Mouse (Mus musculus) hindbrain, embryonic 13.5 days (tissue): Measurements from ENCODE around the gene Nr1i3. TPM values are rescaled to one million over a fixed set of nuclear protein-coding genes. Genes with fewer than 3 reads are reported as not detected.

Experiments used
- ATAC-seq: fragments of 200-750 bp; cut with Nextera tagmentation; 2 replicates; pipeline ENCODE4 v1.8.0; 2017; ENCODE audit warnings: moderate TSS enrichment; ENCODE audit not compliant: low FRiP score
- H3K27ac ChIP-seq: fragments of 300-500 bp; sonication (generic); 2 replicates; pipeline ENCODE4 v1.5.1; 2015; ENCODE audit warnings: inconsistent platforms, mild to moderate bottlenecking, moderate library complexity
- H3K27me3 ChIP-seq: fragments of 300-500 bp; sonication (generic); 2 replicates; pipeline ENCODE4 v1.6.1; 2015; ENCODE audit warnings: mild to moderate bottlenecking, inconsistent platforms
- H3K36me3 ChIP-seq: fragments of 300-500 bp; sonication (generic); 2 replicates; pipeline ENCODE4 v1.6.1; 2015; ENCODE audit warnings: mild to moderate bottlenecking, inconsistent platforms
- H3K4me1 ChIP-seq: fragments of 300-500 bp; sonication (generic); replicated peaks from 2 replicates; pipeline ENCODE4 v1.6.1; 2015; ENCODE audit warnings: inconsistent platforms
- H3K4me2 ChIP-seq: fragments of 300-500 bp; sonication (generic); 2 replicates; pipeline ENCODE4 v1.6.1; 2015; ENCODE audit warnings: inconsistent platforms, mild to moderate bottlenecking, moderate library complexity
- H3K4me3 ChIP-seq: fragments of 300-500 bp; sonication (generic); 2 replicates; pipeline ENCODE4 v1.5.1; 2015; ENCODE audit warnings: mild to moderate bottlenecking, inconsistent platforms
- H3K9ac ChIP-seq: fragments of 300-500 bp; sonication (generic); 2 replicates; pipeline ENCODE4 v1.6.1; 2015; ENCODE audit warnings: mild to moderate bottlenecking, inconsistent platforms
- H3K9me3 ChIP-seq: fragments of 300-500 bp; sonication (generic); 2 replicates; pipeline ENCODE4 v1.6.1; 2016; ENCODE audit warnings: inconsistent platforms
- WGBS: fragments of 180-500 bp; shearing (Covaris S2); methylation state at CpG from one replicate; pipeline ENCODE4 v1.1.7; 2015; 5-methylcytosine and 5-hydroxymethylcytosine counted together
- polyA plus RNA-seq: library from polyadenylated mRNA; unstranded; fragments of >200 nt; fragmentation: Nextera tagmentation; extraction: Ambion mirVana; gene quantifications from 2 replicates; pipeline ENCODE4 v1.2.1, GENCODE M21; 2015

Nr1i3 gene
- polyA plus RNA-seq, 1 experiment from 2014 or later, result 0.48 TPM

DNA sequence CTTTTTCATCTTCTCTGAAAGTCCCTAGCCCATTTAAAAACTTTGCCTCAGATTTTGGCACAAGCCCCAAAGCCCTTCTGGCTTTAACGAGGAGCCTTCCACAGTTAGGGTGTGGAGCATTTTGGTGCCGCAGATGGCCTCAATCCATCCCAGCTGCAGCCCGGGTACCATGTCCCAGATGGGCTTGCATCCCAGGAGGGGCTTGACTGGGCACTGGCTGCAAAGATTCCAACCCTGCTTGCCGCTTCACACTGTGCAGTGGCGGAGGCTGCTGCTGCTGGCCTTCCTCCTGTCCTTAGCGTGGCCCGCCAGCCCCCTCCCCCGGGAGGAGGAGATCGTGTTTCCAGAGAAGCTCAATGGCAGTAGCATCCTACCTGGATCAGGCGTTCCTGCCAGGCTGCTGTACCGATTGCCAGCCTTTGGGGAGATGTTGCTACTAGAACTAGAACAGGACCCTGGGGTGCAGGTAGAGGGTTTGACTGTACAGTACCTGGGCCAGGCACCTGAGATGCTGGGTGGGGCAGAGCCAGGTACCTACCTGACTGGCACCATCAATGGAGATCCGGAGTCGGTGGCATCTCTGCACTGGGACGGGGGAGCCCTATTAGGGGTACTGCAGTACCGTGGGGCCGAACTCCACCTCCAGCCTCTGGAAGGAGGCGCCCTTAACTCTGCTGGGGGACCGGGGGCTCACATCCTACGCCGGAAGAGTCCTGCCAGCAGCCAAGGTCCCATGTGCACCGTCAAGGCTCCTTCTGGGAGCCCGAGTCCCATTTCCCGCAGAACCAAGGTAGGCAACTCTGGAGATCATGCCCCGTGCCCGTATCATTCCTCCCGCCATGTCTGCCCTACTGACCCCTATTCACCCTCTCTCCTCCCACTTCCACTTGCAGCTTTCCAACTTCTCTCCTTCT is 37.2 kb downstream of the Nr1i3 start, which contains the start of gene Ndufs2:
TSS of gene Ndufs2 (minus strand) at position 709 of the 914 bp plus-strand sequence.
- 9% methylated on average over 26 of the region's 26 CpGs for WGBS

DNA sequence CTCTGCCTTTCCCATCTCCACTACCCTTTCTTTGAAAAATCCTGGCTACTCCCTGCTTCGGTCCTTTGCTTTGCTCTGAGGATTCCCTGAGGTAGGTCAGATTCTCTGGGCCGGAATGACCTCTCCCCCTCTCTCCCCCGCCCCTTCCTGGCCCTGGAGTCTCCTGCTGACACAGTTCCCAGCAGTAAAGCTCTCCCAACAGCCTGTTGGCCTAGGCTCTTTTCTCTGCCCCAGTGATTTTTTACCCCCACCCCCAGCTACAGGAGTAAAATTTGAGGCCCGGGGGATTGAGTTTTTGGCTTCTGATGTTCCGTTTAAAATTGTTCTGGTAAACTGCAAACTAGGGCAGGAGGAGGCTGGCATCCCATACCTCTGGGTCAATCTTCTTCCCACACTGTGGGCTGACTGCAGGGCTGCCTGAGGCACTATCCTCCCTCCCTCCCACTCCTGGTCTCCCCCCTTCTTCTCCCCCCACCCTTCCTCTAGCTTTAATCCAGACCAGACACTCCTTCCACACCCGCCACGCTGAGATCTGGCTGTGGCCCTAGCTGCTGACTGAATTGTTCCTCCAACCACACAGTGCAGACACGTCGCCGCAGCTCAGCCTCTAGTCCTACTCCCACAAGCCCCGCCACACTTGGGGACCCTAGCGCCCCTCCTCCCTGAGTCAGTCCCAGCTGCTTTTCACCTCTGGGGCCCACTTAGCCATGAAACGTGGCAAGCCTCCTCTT is 38.0 kb downstream of the Nr1i3 start:
- Histone ChIP-seq H3K4me3 (peak overlapping the region; percentile 31), H3K9me3 (no peaks in the 10 kb centered on the region), H3K4me1 (peaks cover 49% of the 10 kb centered on the region), H3K4me2 (peak overlapping the region; percentile 52), H3K9ac (peak overlapping the region; percentile 65; the same call in 1 of the 2 replicates), H3K36me3 (no peaks in the 10 kb centered on the region), H3K27ac (peak overlapping the region; percentile 58), H3K27me3 (no peaks in the 10 kb centered on the region)
- 4% methylated on average over 13 of the region's 13 CpGs for WGBS
- ATAC-seq, result no peak

More for the DNA sequence above, 37.2 kb downstream of the Nr1i3 start, which contains the start of gene Ndufs2:
- no peak for ATAC-seq
- Histone ChIP-seq H3K27me3 (no peaks in the 10 kb centered on the region), H3K4me1 (peaks cover 55% of the 10 kb centered on the region), H3K4me2 (peak within 1 kb of the TSS; percentile 52), H3K9me3 (no peaks in the 10 kb centered on the region), H3K36me3 (no peaks in the 10 kb centered on the region), H3K9ac (peak within 1 kb of the TSS; percentile 65), H3K27ac (peak within 1 kb of the TSS; percentile 60), H3K4me3 (peak within 1 kb of the TSS; percentile 31)

DNA sequence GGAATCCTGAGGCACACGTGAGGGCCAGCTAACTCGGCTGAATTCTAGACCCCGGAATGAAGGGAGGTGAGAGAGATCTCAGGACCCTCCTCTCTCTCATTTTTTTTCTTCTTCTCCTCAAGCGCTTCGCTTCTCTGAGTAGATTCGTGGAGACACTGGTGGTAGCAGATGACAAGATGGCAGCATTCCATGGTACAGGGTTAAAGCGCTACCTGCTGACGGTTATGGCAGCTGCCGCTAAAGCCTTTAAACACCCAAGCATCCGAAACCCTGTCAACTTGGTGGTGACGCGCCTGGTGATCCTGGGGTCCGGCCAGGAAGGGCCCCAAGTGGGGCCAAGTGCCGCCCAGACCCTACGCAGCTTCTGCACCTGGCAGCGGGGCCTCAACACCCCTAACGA is 38.6 kb downstream of the Nr1i3 start:
- Histone ChIP-seq H3K27me3 (no peaks in the 10 kb centered on the region), H3K27ac (peak overlapping the region; percentile 58; the same call in 1 of the 2 replicates), H3K4me3 (peak overlapping the region; percentile 5; the same call in 1 of the 2 replicates), H3K9me3 (no peaks in the 10 kb centered on the region), H3K4me1 (peaks cover 47% of the 10 kb centered on the region), H3K9ac (peak overlapping the region; percentile 29; the same call in 1 of the 2 replicates), H3K4me2 (peak overlapping the region; percentile 52), H3K36me3 (no peaks in the 10 kb centered on the region)
- ATAC-seq, result no peak
- WGBS, result 50% methylated on average over 17 of the region's 17 CpGs

DNA sequence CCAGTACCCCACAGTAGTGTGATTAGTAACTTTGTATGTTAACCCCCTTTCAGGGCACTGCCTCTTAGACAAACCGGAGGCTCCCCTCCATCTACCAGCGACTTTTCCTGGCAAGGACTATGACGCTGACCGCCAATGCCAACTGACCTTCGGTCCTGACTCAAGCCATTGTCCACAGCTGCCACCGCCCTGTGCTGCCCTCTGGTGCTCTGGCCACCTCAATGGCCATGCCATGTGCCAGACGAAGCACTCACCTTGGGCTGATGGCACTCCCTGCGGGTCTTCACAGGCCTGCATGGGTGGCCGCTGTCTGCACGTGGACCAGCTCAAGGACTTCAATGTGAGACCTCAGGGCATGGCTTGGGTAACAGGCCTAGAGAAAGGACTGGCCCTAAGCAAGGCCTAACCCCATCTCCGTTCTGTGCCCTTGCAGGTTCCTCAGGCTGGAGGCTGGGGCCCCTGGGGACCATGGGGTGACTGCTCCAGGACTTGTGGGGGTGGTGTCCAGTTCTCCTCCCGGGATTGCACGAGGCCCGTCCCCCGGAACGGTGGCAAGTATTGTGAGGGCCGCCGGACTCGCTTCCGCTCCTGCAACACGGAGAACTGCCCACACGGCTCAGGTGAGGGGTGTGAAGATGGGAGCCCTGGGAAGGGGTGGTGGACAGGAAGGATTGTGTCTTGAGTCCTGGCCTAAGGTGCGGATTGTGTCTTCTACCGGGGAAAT is 42.5 kb downstream of the Nr1i3 start:
- H3K9ac ChIP-seq, result no peak overlapping the region
- H3K27ac ChIP-seq, result no peak overlapping the region
- H3K36me3 ChIP-seq, result 0 out of 2 replicates have a peak, but pooled peaks cover 3% of the 10 kb centered on the region
- H3K4me1 ChIP-seq, result peaks cover 16% of the 10 kb centered on the region
- no peaks in the 10 kb centered on the region for H3K9me3 ChIP-seq
- no peak for ATAC-seq
- H3K27me3 ChIP-seq, result peaks cover 3% of the 10 kb centered on the region; the same call in 1 of the 2 replicates
- no peak overlapping the region for H3K4me2 ChIP-seq
- H3K4me3 ChIP-seq, result no peak overlapping the region
- WGBS, result 91% methylated on average over 24 of the region's 24 CpGs

DNA sequence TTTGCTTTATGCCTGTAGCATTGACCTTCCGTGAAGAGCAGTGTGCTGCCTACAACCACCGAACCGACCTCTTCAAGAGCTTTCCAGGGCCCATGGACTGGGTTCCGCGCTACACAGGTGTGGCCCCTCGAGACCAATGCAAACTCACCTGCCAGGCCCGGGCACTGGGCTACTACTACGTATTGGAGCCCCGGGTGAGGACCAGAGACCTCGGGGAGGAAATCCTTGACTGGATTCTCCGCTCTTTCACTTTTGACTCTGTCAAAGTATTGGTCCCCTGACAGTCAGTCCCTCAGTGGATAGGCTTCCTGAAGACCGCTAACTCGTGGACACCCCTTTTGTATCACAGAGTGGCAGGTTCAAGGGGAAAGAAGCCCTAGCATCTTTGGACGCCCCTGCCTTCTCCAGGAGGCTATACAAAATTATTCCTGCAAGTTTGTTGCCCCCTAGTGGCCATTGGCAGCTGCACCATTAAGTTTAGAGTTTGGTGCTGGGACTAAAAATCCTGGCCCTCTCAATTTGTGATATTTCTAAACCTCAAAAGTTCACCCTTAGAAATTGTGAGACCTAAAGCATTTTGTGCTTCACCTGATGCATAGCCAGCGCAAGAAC is 43.3 kb downstream of the Nr1i3 start:
- Histone ChIP-seq H3K36me3 (0 out of 2 replicates have a peak, but pooled peaks cover 3% of the 10 kb centered on the region), H3K4me2 (no peak overlapping the region), H3K27ac (no peak overlapping the region), H3K4me3 (no peak overlapping the region), H3K27me3 (peaks cover 3% of the 10 kb centered on the region; the same call in 1 of the 2 replicates), H3K9ac (no peak overlapping the region), H3K4me1 (peaks cover 9% of the 10 kb centered on the region), H3K9me3 (no peaks in the 10 kb centered on the region)
- ATAC-seq, result no peak
- 72% methylated on average over 15 of the region's 15 CpGs for WGBS

DNA sequence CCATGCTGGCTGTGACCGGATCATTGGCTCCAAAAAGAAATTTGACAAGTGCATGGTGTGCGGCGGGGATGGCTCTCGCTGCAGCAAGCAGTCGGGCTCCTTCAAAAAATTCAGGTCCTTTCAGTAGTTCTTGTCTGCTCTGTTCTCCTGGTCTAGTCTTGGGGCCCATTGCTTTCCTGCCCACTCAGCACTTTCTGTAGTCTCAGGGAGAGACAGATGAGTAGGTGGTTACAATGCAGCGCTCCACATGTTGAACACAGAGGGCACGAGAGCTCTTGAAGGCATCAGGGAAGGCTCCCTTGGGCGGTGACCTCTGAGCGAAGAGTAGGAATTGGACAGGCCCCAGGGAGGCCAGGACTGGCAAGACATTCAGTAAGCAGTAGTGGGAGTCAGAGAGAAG is 44.0 kb downstream of the Nr1i3 start:
- no peak overlapping the region for H3K27ac ChIP-seq
- H3K27me3 ChIP-seq, result peaks cover 3% of the 10 kb centered on the region; the same call in 1 of the 2 replicates
- WGBS, result 84% methylated on average over 9 of the region's 9 CpGs

DNA sequence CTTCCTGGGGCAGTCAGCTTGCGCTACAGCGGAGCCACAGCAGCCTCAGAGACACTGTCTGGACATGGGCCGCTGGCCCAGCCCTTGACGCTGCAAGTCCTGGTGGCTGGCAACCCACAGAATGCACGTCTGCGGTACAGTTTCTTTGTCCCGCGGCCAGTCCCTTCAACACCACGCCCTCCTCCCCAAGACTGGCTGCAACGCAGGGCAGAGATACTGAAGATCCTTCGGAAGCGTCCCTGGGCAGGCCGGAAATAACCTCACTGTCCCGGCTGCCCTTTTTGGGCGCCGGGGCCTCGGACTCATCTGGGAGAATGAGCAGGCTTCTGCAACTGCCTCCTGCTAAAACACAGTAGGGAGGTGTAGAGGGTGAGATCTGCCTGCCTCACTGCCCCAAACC is 45.2 kb downstream of the Nr1i3 start:
- ATAC-seq, result no peak
- Histone ChIP-seq H3K9ac (0 out of 2 replicates have a peak overlapping the region, but pooled peaks have one; percentile 8), H3K36me3 (0 out of 2 replicates have a peak, but pooled peaks cover 3% of the 10 kb centered on the region), H3K4me3 (no peak overlapping the region), H3K4me2 (no peak overlapping the region), H3K4me1 (peaks cover 16% of the 10 kb centered on the region), H3K9me3 (no peaks in the 10 kb centered on the region), H3K27ac (no peak overlapping the region), H3K27me3 (peaks cover 3% of the 10 kb centered on the region; the same call in 1 of the 2 replicates)
- WGBS, result 83% methylated on average over 17 of the region's 17 CpGs

More for the DNA sequence above, 44.0 kb downstream of the Nr1i3 start:
- Histone ChIP-seq H3K9me3 (no peaks in the 10 kb centered on the region), H3K4me3 (no peak overlapping the region), H3K36me3 (0 out of 2 replicates have a peak, but pooled peaks cover 3% of the 10 kb centered on the region), H3K9ac (no peak overlapping the region), H3K4me1 (peaks cover 9% of the 10 kb centered on the region), H3K4me2 (no peak overlapping the region)
- ATAC-seq, result no peak

DNA sequence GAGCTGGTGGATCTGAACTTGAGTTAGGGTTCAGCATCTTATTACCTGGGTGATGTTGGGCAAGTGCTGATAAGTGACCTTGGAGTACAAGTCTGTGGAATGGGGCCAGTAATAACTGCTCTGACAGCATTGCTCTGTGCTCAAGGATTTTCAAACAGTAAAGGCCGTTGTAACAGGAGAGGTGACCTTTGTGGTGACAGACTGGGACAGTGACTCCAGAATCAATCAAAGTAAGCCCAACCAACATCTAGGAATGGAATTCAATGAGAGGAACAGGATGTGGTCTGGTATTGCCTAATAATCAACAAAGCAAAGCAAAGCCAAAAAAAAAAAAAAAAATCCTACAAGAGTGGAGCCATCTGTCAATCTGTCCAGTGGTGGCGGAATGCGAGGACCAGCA is 46.5 kb downstream of the Nr1i3 start:
- H3K9me3 ChIP-seq, result no peaks in the 10 kb centered on the region
- WGBS, result 75% methylated on average over 3 of the region's 3 CpGs
- H3K27me3 ChIP-seq, result peaks cover 3% of the 10 kb centered on the region; the same call in 1 of the 2 replicates
- ATAC-seq, result no peak
- H3K4me2 ChIP-seq, result no peak overlapping the region
- H3K9ac ChIP-seq, result no peak overlapping the region
- H3K27ac ChIP-seq, result no peak overlapping the region
- 0 out of 2 replicates have a peak, but pooled peaks cover 3% of the 10 kb centered on the region for H3K36me3 ChIP-seq
- H3K4me1 ChIP-seq, result peaks cover 16% of the 10 kb centered on the region
- H3K4me3 ChIP-seq, result no peak overlapping the region

DNA sequence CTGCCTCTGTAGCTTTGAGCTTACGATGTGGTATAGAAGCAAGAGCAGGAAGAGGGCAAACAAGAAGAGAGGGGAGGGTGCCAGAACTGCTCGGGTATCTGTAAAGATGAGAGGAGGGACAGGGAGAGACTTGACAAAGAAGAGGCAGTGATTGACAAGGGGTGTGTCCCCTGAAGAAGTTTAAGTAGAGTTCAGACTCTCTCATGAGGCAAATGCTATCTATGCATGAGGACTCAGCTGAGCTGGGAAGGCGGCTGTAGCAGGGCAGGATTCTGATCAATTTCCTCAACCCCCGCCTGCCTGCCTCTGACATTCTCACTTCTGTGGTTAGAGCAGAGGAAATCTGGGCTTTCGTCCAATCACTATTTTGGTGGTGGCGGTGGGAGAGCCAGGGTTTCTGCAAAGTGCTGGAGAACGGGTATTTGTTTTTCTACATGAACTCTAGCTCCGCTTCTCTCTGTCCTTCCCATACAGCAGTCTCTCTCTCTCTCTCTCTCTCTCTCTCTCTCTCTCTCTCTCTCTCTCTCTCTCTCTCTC is 48.9 kb downstream of the Nr1i3 start:
- Histone ChIP-seq H3K27me3 (peaks cover 3% of the 10 kb centered on the region; the same call in 1 of the 2 replicates), H3K36me3 (0 out of 2 replicates have a peak, but pooled peaks cover 3% of the 10 kb centered on the region), H3K4me2 (peak overlapping the region; percentile 54), H3K9ac (peak overlapping the region; percentile 64), H3K4me1 (peaks cover 16% of the 10 kb centered on the region), H3K4me3 (peak overlapping the region; percentile 28), H3K9me3 (no peaks in the 10 kb centered on the region), H3K27ac (peak overlapping the region; percentile 83)
- peak; percentile 70 for ATAC-seq
- 5% methylated on average over 8 of the region's 8 CpGs for WGBS

DNA sequence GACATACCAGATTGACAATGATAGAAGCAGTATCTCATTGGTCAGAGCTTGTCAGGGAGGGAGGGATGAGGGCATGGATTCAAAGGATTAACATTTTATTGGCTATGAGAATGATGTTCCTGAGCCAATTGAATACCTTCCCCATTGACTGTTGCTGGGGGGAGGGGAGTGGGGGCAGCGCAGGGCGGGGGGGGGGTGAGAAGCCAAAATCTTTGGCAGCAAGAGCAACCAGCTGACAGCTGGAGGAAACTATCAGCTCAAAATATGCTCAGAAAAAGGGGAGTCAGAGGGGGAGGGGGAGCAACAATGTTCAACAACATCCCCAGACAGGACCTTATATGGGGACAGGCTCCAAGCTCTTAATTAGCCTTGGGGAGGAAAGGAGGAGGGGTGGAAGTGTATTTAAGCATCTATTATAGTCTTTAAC is 49.4 kb downstream of the Nr1i3 start:
- Histone ChIP-seq H3K9ac (0 out of 2 replicates have a peak overlapping the region, but pooled peaks have one; percentile 64), H3K27ac (peak overlapping the region; percentile 58), H3K4me2 (peak overlapping the region; percentile 54), H3K27me3 (peaks cover 3% of the 10 kb centered on the region; the same call in 1 of the 2 replicates), H3K4me1 (peaks cover 16% of the 10 kb centered on the region), H3K4me3 (peak overlapping the region; percentile 28; the same call in 1 of the 2 replicates), H3K9me3 (no peaks in the 10 kb centered on the region), H3K36me3 (0 out of 2 replicates have a peak, but pooled peaks cover 3% of the 10 kb centered on the region)
- 2% methylated on average over 2 of the region's 2 CpGs for WGBS
- ATAC-seq, result peak; percentile 89
